Mouse (Mus musculus) liver, postnatal 0 days (tissue): ENCODE measurements around the gene Tmed8.

ENCODE experiments used
- CTCF ChIP-seq: sonication (generic); IDR thresholded peaks from 2 replicates; pipeline ENCODE4 v1.5.1; 2016; ENCODE audit warnings: antibody characterized with exemption, low read depth
- EP300 ChIP-seq: IDR thresholded peaks from 2 replicates; pipeline ENCODE4 v1.6.1; 2016; ENCODE audit warnings: antibody characterized with exemption, low read depth, mild to moderate bottlenecking

DNA sequence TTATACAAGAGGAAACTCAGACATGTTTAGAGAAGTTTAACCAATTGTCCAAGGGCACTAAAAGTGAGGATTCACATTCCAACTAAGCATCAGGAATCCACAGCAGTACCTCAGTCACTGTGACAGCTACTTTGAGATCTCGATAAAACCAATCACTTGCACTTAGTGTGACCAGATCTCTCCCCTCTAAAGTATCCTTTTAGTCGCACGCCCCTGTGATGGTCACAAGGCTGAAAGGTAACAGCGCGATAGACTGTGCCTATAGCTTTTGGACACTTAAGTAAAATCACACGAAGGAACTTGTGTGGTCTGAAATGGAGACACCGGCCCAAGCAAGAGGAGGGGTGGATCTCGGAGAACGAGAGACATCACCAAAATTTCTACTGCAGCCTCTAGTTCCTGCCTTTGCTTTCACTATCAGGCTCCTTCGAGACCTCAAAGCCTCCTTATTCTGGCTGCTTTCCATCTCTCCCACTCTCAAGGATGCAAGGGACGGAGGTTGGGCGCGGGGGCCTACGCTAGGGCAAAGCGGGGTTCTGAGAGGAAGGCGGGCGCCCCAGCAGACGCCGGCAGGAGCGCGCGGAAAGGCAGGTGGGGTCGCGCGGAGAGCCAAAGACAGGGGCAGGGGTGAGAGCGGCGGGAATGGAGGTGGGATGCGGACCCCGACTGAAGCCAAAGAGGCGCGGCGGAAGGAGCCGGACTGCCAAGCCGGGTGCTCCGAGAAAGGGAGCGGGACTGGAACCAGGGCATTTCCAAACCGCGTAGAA, 865 bp downstream of the Tmed8 start, which contains the start of gene Samd15:
- no peak for TF ChIP-seq CTCF
- no peak for TF ChIP-seq EP300
